Mouse (Mus musculus): ENCODE data around the gene Gcnt4.

Gene Gcnt4

DNA sequence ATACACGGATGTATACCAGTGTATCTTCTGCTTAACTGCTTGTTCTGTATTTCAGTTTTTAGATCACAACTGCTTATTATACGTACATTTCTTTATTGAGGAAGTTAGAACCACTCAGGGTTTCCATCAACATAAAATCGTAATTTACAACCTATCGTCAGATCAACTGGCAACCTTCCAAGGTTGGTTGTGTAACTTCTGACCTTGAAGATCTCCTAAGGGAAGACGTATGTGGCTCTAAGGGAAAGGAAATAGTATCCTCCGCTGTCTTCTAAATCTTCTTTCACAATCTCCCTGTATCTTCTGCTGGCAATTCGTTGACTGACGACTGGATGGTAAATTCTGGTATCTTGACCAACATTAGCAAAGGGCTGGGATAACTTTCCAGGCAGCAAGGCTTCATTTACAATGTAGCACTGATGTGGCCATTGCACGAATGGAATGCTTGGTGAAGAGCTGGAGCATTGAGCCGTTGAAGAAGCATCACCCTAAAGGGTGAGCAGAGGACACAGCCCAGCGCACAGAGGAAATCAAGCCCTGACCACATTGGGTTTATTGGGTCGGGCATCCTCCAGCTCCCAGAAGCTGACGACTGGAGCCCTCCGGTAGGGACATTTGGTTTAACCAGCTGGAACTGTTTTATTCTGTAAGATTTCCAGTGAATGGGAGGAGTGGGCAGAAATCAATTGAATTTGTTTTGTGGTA, 66.2 kb downstream of the Gcnt4 start:
- DNase-seq (ENCODE audit: low spot score in 2 of 2): no peak

DNA sequence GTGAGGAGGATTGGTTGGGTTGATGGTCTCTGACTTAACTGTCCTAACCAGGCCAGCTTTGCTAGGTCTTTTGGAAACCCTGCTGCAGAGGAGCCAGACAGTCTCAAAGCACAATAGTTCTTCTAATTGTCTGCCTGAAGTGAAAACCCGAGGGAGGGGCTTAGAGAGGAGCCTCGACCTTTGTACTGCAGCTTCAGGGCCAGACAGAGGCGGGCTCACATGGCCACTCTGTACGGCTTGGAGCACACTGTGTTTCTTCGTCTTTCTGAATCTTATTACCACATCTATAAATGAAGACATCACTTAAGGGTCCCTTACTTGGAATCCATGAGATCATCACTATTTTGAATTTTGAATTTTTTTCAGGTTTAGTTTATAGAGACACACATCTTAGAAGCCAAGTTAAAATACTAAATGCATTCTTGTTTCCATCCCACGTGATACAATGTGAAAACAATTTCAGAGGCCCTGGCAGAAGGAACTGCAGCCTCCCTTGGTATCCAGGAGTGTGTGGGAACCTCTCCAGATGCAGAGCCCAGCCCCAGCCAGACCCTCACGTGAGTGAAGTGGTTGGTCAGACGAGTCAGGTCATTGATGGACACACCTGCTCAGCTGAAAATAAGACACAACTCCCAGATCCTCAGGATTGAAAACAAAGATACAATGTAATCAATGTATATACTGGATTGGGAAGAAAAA, 69.0 kb downstream of the Gcnt4 start:
- no peak for DNase-seq (ENCODE audit: low spot score in 2 of 2)

DNA sequence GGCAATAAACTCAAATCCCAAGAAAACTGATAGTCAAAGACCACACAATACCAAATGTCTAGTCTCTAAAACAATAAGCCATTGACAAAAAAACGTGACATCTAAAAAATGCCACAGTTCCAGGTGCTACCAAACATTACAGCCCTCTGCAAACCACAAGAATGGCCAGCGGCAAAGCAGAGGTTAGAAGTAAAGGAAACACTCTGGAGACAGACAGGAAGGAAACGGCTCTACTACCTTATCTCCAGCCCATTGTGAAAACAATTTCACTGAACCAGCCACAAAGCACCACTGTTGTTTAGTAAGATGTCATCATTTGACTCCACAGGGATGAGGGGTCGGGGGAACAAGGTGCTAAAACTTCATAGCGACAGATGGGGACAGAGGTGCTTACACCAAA, 70.8 kb downstream of the Gcnt4 start:
- DNase-seq (ENCODE audit: low spot score in 2 of 2): no peak

DNA sequence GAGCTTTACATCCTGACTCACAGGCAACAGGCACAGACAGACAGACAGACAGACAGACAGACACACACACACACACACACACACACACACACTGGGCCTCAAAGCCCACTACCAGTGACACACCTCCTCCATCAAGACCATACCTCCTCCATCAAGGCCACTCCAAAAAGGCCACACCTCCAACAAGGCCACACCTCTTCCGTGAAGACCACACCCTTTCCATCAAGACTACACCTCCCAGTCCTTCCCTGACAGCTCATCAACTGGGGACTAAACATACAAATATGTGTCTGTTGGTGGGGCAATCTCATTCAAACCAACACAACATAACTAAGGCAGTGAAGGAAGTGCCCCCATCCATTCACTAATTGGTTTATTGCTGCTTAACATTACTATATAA, 72.6 kb downstream of the Gcnt4 start:
- DNase-seq (ENCODE audit: low spot score in 2 of 2): no peak
